In genomic region chr2:163253248-163254099, GRCm38 (mm10) we compare ENCODE assay signal across 9 mouse cellular contexts. TPM values are rescaled to one million over a fixed set of nuclear protein-coding genes. Genes with fewer than 3 reads are reported as not detected.
DNase-seq lines count a peak whose midpoint lies in the region; ATAC-seq and TF ChIP-seq lines count a peak whose summit lies in the region.
"Had no signal": no experiment of that assay in that cellular context is flagged by ENCODE, and none has a peak within 500 bp of the region (broad histone marks: within the 10 kb centered on the region; RNA-seq: fewer than 3 reads in every experiment).

No protein-coding gene starts in this region.

- no peak for TF ChIP-seq RAD21 in CH12.LX (IDR thresholded peaks at IDR 0.05; ENCODE audit: low read depth, low read length)

- H3K79me2 ChIP-seq in CH12.LX (replicated peaks; ENCODE audit: control insufficient read depth, extremely low read depth, insufficient read depth, poor library complexity, severe bottlenecking) = no peaks in the 10 kb centered on the region

- no peaks in the 10 kb centered on the region for H3K9me3 ChIP-seq in intestine, embryonic 15.5 days
- no peaks in the 10 kb centered on the region for H3K9me3 ChIP-seq in intestine, postnatal 0 days (ENCODE audit: control insufficient read depth)
- no peaks in the 10 kb centered on the region for H3K9me3 ChIP-seq in CH12.LX (replicated peaks; ENCODE audit: low read length)

- no peak overlapping the region for H3K4me2 ChIP-seq in intestine, embryonic 15.5 days (replicated peaks)
- no peak overlapping the region for H3K4me2 ChIP-seq in intestine, postnatal 0 days (replicated peaks; ENCODE audit: low read depth)
- H3K4me2 ChIP-seq in CH12.LX (ENCODE audit: insufficient read depth, low read depth, poor library complexity, severe bottlenecking) = no peak overlapping the region; the same call in 1 of the 2 replicates

- peak; percentile 49 for DNase-seq in CH12.LX (ENCODE audit: extremely low read depth)
- DNase-seq in induced T-regulatory cell, adult 2 months (ENCODE audit: low read depth) = peak; percentile 83
- no peak for DNase-seq in testis, postnatal 14 days (ENCODE audit: low spot score)
- no peak for DNase-seq in heart, postnatal 4 days
- DNase-seq in layer of hippocampus, postnatal 14 days (ENCODE audit: low spot score in 2 of 2) = no peak

- TF ChIP-seq EP300 in CH12.LX (IDR thresholded peaks at IDR 0.05; ENCODE audit: low read length) = no peak

- in situ Hi-C loops in CH12.LX (cut with MboI; ENCODE audit: low pct_ligation_motif_present, low pct_unique_long_range_greater_than_20kb, low sequenced_read_pairs) = no loop called here

- no peaks in the 10 kb centered on the region for H3K27me3 ChIP-seq in intestine, embryonic 15.5 days (replicated peaks)
- no peaks in the 10 kb centered on the region for H3K27me3 ChIP-seq in intestine, postnatal 0 days (replicated peaks; ENCODE audit: control insufficient read depth, insufficient read depth, low read length)
- H3K27me3 ChIP-seq in CH12.LX (replicated peaks) = peaks cover 92% of the 10 kb centered on the region

- ATAC-seq in intestine, embryonic 15.5 days = 0 out of 2 replicates have a peak, but pooled peaks have one; percentile 52
- no peak for ATAC-seq in intestine, postnatal 0 days
- ATAC-seq: Patski had no signal

- no peak overlapping the region for H3K9ac ChIP-seq in intestine, embryonic 15.5 days
- no peak overlapping the region for H3K9ac ChIP-seq in intestine, postnatal 0 days (ENCODE audit: low read depth, low read length)
- H3K9ac ChIP-seq in CH12.LX (ENCODE audit: insufficient read depth, low read depth) = no peak overlapping the region

- no peak for TF ChIP-seq POLR2A in CH12.LX (IDR thresholded peaks at IDR 0.05; ENCODE audit: low read depth, low read length)
- no peak for TF ChIP-seq POLR2A in olfactory bulb, adult 2 months (IDR thresholded peaks at IDR 0.05; ENCODE audit: insufficient read depth, low read depth, low read length)

- H3K4me3 ChIP-seq in intestine, embryonic 15.5 days (replicated peaks) = no peak overlapping the region
- H3K4me3 ChIP-seq in intestine, postnatal 0 days (ENCODE audit: low read depth, low read length) = no peak overlapping the region
- no peak overlapping the region for H3K4me3 ChIP-seq in CH12.LX (replicated peaks in 1 of 3; ENCODE audit: low read depth in 2 of 3, low read length in 2 of 3, poor library complexity in 1 of 3)
- no peak overlapping the region for H3K4me3 ChIP-seq in olfactory bulb, adult 2 months (ENCODE audit: insufficient read depth, low read depth, low read length)

- TF ChIP-seq CTCF in intestine, postnatal 0 days (IDR thresholded peaks at IDR 0.05; ENCODE audit: low read depth) = no peak
- no peak for TF ChIP-seq CTCF in CH12.LX (conservative IDR thresholded peaks at IDR 0.05 in 1 of 2, IDR thresholded peaks at IDR 0.05 in 1 of 2; ENCODE audit: low read depth in 2 of 2, low read length in 2 of 2)
- TF ChIP-seq CTCF in olfactory bulb, adult 2 months (IDR thresholded peaks at IDR 0.05; ENCODE audit: insufficient read depth, low read depth, low read length) = no peak

- H3K27ac ChIP-seq in intestine, embryonic 15.5 days = no peak overlapping the region
- no peak overlapping the region for H3K27ac ChIP-seq in intestine, postnatal 0 days (ENCODE audit: low read depth, low read length)
- no peak overlapping the region for H3K27ac ChIP-seq in CH12.LX (ENCODE audit: insufficient read depth, low read depth)
- peak overlapping the region; percentile 71 for H3K27ac ChIP-seq in olfactory bulb, adult 2 months (ENCODE audit: insufficient read depth, low read depth, low read length)

- no peaks in the 10 kb centered on the region; the same call in 1 of the 2 replicates for H3K4me1 ChIP-seq in intestine, embryonic 15.5 days (replicated peaks)
- no peaks in the 10 kb centered on the region for H3K4me1 ChIP-seq in intestine, postnatal 0 days (replicated peaks; ENCODE audit: control insufficient read depth, insufficient read depth, low read length)
- H3K4me1 ChIP-seq in CH12.LX (ENCODE audit: control insufficient read depth in 1 of 2, insufficient read depth in 2 of 2) = peaks cover 0 to 11% of the 10 kb centered on the region in 2 experiments; a peak in 2 of 4 replicates
- H3K4me1 ChIP-seq in olfactory bulb, adult 2 months (ENCODE audit: control insufficient read depth, insufficient read depth, low read length) = peaks cover 12% of the 10 kb centered on the region

- WGBS in intestine, embryonic 15.5 days = 62% methylated on average over 22 of the region's 22 CpGs
- WGBS in intestine, postnatal 0 days = 54% methylated on average over 22 of the region's 22 CpGs
- WGBS in olfactory bulb, adult 2 months = 33% methylated on average over 22 of the region's 22 CpGs

- no peaks in the 10 kb centered on the region for H3K36me3 ChIP-seq in intestine, embryonic 15.5 days
- H3K36me3 ChIP-seq in intestine, postnatal 0 days (ENCODE audit: control insufficient read depth, insufficient read depth) = no peaks in the 10 kb centered on the region
- H3K36me3 ChIP-seq in CH12.LX (replicated peaks in 1 of 2; ENCODE audit: control insufficient read depth in 1 of 2, insufficient read depth in 1 of 2, low read length in 1 of 2) = no peaks in the 10 kb centered on the region

- dilution Hi-C loops in CH12.LX (cut with MboI; ENCODE audit: extremely low pct_ligation_motif_present, extremely low pct_unique_long_range_greater_than_20kb, low sequenced_read_pairs) = no loop called here

TF ChIP-seq in CH12.LX, 34 proteins besides CTCF, POLR2A, EP300 and RAD21:
- TF ChIP-seq USF1 (IDR thresholded peaks at IDR 0.05; ENCODE audit: low read depth, low read length) (no peak), BHLHE40 (IDR thresholded peaks at IDR 0.05; ENCODE audit: low read depth, low read length) (0 out of 2 replicates have a peak, but pooled peaks have one; percentile 20), TCF12 (IDR thresholded peaks at IDR 0.05; ENCODE audit: low read depth, low read length) (peak; percentile 31; the same call in 1 of the 2 replicates), MAFK (IDR thresholded peaks at IDR 0.05; ENCODE audit: insufficient replicate concordance, low read length) (0 out of 2 replicates have a peak, but pooled peaks have one; percentile 39), ZNF384 (IDR thresholded peaks at IDR 0.05; ENCODE audit: low read depth, low read length) (no peak), NRF1 (IDR thresholded peaks at IDR 0.05; ENCODE audit: low read depth, low read length) (no peak), NELFE (IDR thresholded peaks at IDR 0.05; ENCODE audit: low read depth, low read length) (no peak)

RNA-seq across cellular contexts. Expression of gene Tox2, which starts 50.5 kb away (rescaled TPM):
- 5.0 and 6.1 TPM in 2 replicates for polyA plus RNA-seq in intestine, embryonic 15.5 days (2015; fragmentation: Nextera tagmentation; extraction: Ambion mirVana)
- polyA plus RNA-seq in intestine, postnatal 0 days (2015; fragmentation: Nextera tagmentation; extraction: Ambion mirVana) = 2.0 and 3.3 TPM in 2 replicates
- total RNA-seq in CH12.LX (2012; rRNA removed) (not detected in 2 replicates), CH12.LX (2014; rRNA removed) (not detected in 2 replicates)
- polyA plus RNA-seq in CH12.LX (2012; ENCODE audit: insufficient read length, low read depth) = not detected in 2 replicates
- not detected in 2 replicates for polyA plus RNA-seq in olfactory bulb, adult 2 months (2012; ENCODE audit: insufficient read depth, insufficient read length, low replicate concordance, missing spikeins)
- total RNA-seq in heart, postnatal 4 days (2021) = 1 to 10 TPM; 4.1 to 5.6 TPM
- 10 to 100 TPM; 19.1 to 21.1 TPM for total RNA-seq in layer of hippocampus, postnatal 14 days (2021)
- polyA plus RNA-seq: Patski had no signal

Comparison
In these comparisons a context has a peak if more than half of its experiments do, and no peak if none do; other contexts are left out.
1. DNase-seq: peak in CH12.LX (single experiment) and induced T-regulatory cell, adult 2 months (single experiment); none in testis, postnatal 14 days (single experiment), heart, postnatal 4 days (single experiment) and layer of hippocampus, postnatal 14 days (0 of 2).